12 mouse cellular contexts compared by ENCODE assay signal in genomic region chr1:67103476-67104248, GRCm38 (mm10). TPM values are rescaled to one million over a fixed set of nuclear protein-coding genes. Genes with fewer than 3 reads are reported as not detected.
DNase-seq lines count a peak whose midpoint lies in the region; ATAC-seq and TF ChIP-seq lines count a peak whose summit lies in the region.
"Had no signal": no experiment of that assay in that cellular context is flagged by ENCODE, and none has a peak within 500 bp of the region (broad histone marks: within the 10 kb centered on the region; RNA-seq: fewer than 3 reads in every experiment).

No protein-coding gene starts in this region.

- TF ChIP-seq EP300 in liver, embryonic 14.5 days (IDR thresholded peaks at IDR 0.05; ENCODE audit: low read depth): no peak

- TF ChIP-seq CTCF in lung, embryonic 14.5 days (IDR thresholded peaks at IDR 0.05; ENCODE audit: low read depth): no peak
- no peak for TF ChIP-seq CTCF in brain, embryonic 14.5 days (IDR thresholded peaks at IDR 0.05; ENCODE audit: borderline replicate concordance, extremely low read depth, insufficient read depth, insufficient read length)
- no peak for TF ChIP-seq CTCF in liver, embryonic 14.5 days (IDR thresholded peaks at IDR 0.05; ENCODE audit: low read depth)

- ATAC-seq in lung, embryonic 14.5 days (ENCODE audit: insufficient read depth): peak; percentile 83; the same call in 1 of the 2 replicates
- peak; percentile 57; the same call in 1 of the 2 replicates for ATAC-seq in liver, embryonic 14.5 days (ENCODE audit: insufficient read depth)

- H3K4me3 ChIP-seq in lung, embryonic 14.5 days (ENCODE audit: low read depth, low read length): no peak overlapping the region
- no peak overlapping the region for H3K4me3 ChIP-seq in embryonic facial prominence, embryonic 10.5 days
- no peak overlapping the region for H3K4me3 ChIP-seq in liver, embryonic 14.5 days (ENCODE audit: insufficient read depth in 1 of 2, low read depth in 2 of 2, low read length in 2 of 2)

- 34% methylated on average over 12 of the region's 12 CpGs for WGBS in lung, embryonic 14.5 days
- WGBS in embryonic facial prominence, embryonic 10.5 days: 45% methylated on average over 12 of the region's 12 CpGs
- WGBS in liver, embryonic 14.5 days (ENCODE audit: insufficient replicate concordance): 51% methylated on average over 12 of the region's 12 CpGs

- DNase-seq in lung, embryonic 14.5 days: peak; percentile 71
- no peak for DNase-seq in lung, postnatal 4 days
- DNase-seq in brain, embryonic 14.5 days (ENCODE audit: low read depth): peak; percentile 37
- peak; percentile 48 for DNase-seq in embryonic facial prominence, embryonic 10.5 days (ENCODE audit: low spot score)
- DNase-seq in liver, embryonic 14.5 days (ENCODE audit: low read depth in 3 of 3, low spot score in 3 of 3): no peak
- no peak for DNase-seq in gastrocnemius, adult 18-20 months (ENCODE audit: low spot score)
- DNase-seq in kidney, postnatal 36 days: no peak
- DNase-seq: adrenal gland, postnatal 25 days; right cerebral cortex, postnatal 25 days had no signal

- TF ChIP-seq POLR2A in brain, embryonic 14.5 days (IDR thresholded peaks at IDR 0.05; ENCODE audit: borderline replicate concordance, extremely low read depth, insufficient read depth, insufficient read length, poor library complexity, severe bottlenecking): no peak

- no peaks in the 10 kb centered on the region for H3K4me1 ChIP-seq in lung, embryonic 14.5 days (ENCODE audit: insufficient read depth)
- H3K4me1 ChIP-seq in embryonic facial prominence, embryonic 10.5 days: peaks cover 6% of the 10 kb centered on the region; the same call in 1 of the 2 replicates
- peaks cover 0 to 4% of the 10 kb centered on the region in 2 experiments; a peak in 1 of 4 replicates for H3K4me1 ChIP-seq in liver, embryonic 14.5 days (replicated peaks; ENCODE audit: control insufficient read depth in 2 of 2, insufficient read depth in 2 of 2, low read length in 1 of 2)

- no peak overlapping the region for H3K9ac ChIP-seq in lung, embryonic 14.5 days
- no peak overlapping the region for H3K9ac ChIP-seq in liver, embryonic 14.5 days (replicated peaks)

- H3K9me3 ChIP-seq in lung, embryonic 14.5 days (ENCODE audit: low read depth, low read length): no peaks in the 10 kb centered on the region
- no peaks in the 10 kb centered on the region for H3K9me3 ChIP-seq in embryonic facial prominence, embryonic 10.5 days
- no peaks in the 10 kb centered on the region for H3K9me3 ChIP-seq in liver, embryonic 14.5 days (ENCODE audit: control insufficient read depth, low read length)

- no peak overlapping the region for H3K27ac ChIP-seq in lung, embryonic 14.5 days (ENCODE audit: low read depth)
- H3K27ac ChIP-seq in embryonic facial prominence, embryonic 10.5 days (replicated peaks): no peak overlapping the region
- no peak overlapping the region for H3K27ac ChIP-seq in liver, embryonic 14.5 days

- H3K36me3 ChIP-seq in lung, embryonic 14.5 days (ENCODE audit: insufficient read depth): no peaks in the 10 kb centered on the region
- H3K36me3 ChIP-seq in embryonic facial prominence, embryonic 10.5 days (replicated peaks): no peaks in the 10 kb centered on the region
- H3K36me3 ChIP-seq in liver, embryonic 14.5 days (replicated peaks; ENCODE audit: control insufficient read depth, insufficient read depth, low read depth): no peaks in the 10 kb centered on the region

- H3K27me3 ChIP-seq in lung, embryonic 14.5 days (ENCODE audit: insufficient read depth, low read length): no peaks in the 10 kb centered on the region
- H3K27me3 ChIP-seq in embryonic facial prominence, embryonic 10.5 days (replicated peaks; ENCODE audit: low read depth, poor library complexity, severe bottlenecking): no peaks in the 10 kb centered on the region
- H3K27me3 ChIP-seq in liver, embryonic 14.5 days (ENCODE audit: control insufficient read depth, insufficient read depth, low read length): no peaks in the 10 kb centered on the region

- H3K4me2 ChIP-seq in lung, embryonic 14.5 days: no peak overlapping the region
- H3K4me2 ChIP-seq in liver, embryonic 14.5 days (ENCODE audit: low read depth): no peak overlapping the region

RNA-seq across cellular contexts. Expression of gene Cps1, which starts 19.2 kb away (rescaled TPM):
- polyA plus RNA-seq in lung, embryonic 14.5 days (2014; fragmentation: Nextera tagmentation; extraction: Ambion mirVana): 1.9 and 2.3 TPM in 2 replicates
- 0.21 and 0.26 TPM in 2 replicates for polyA plus RNA-seq in brain, embryonic 14.5 days (2012; rRNA removed)
- polyA plus RNA-seq in embryonic facial prominence, embryonic 10.5 days (2016; fragmentation: Nextera tagmentation; extraction: Ambion mirVana): 0.04 and 0.06 TPM in 2 replicates
- polyA plus RNA-seq in liver, embryonic 14.5 days (2012; rRNA removed): 1.1 and 1.2 TPM in 2 replicates
- polyA plus RNA-seq in liver, embryonic 14.5 days (2014; fragmentation: Nextera tagmentation; extraction: Ambion mirVana): 2.4 and 2.7 TPM in 2 replicates
- total RNA-seq in gastrocnemius, adult 18-20 months (2021): under 1 TPM in 1 of 2 experiments, not detected in 1; 0.47 TPM
- total RNA-seq: adrenal gland, postnatal 25 days; common myeloid progenitor, adult 5-6 weeks; hematopoietic stem cell, adult 5-6 weeks; MEL had no signal

Comparison
In these comparisons a context has a peak if more than half of its experiments do, and no peak if none do; other contexts are left out.
1. DNase-seq: peak in lung, embryonic 14.5 days (single experiment), brain, embryonic 14.5 days (single experiment) and embryonic facial prominence, embryonic 10.5 days (single experiment); none in lung, postnatal 4 days (0 of 2), liver, embryonic 14.5 days (0 of 3), gastrocnemius, adult 18-20 months (single experiment) and kidney, postnatal 36 days (0 of 2).